Mouse (Mus musculus): ENCODE data around the gene Jarid2.
A peak's percentile ranks its signal among the peaks of the same experiment; 100 is the strongest.
"Not testable (repeated sequence)": the region's sequence is repeated elsewhere in the genome, so short reads cannot be mapped to it uniquely, and the experiment has no call there.

The Jarid2 gene

GRCm38 (mm10) chr13:44729424-44729971 lies at the start of gene Jarid2:
Jarid2 (plus strand) TSS chr13:44729474.
- DNase-seq (ENCODE audit: low spot score): peak; percentile 30

GRCm38 (mm10) chr13:44681051-44681450 lies 48.2 kb upstream of the Jarid2 start:
- DNase-seq (ENCODE audit: low spot score): no peak

- DNase-seq (ENCODE audit: low spot score): no peak
Observed at GRCm38 (mm10) chr13:44688140-44688539, 41.1 kb upstream of the Jarid2 start.

- DNase-seq (ENCODE audit: low spot score): no peak
Observed at GRCm38 (mm10) chr13:44697628-44698027, 31.6 kb upstream of the Jarid2 start.

GRCm38 (mm10) chr13:44704036-44704801 lies 25.1 kb upstream of the Jarid2 start:
- DNase-seq (ENCODE audit: low spot score): no peak

GRCm38 (mm10) chr13:44705031-44705742 lies 24.1 kb upstream of the Jarid2 start:
- no peak for DNase-seq (ENCODE audit: low spot score)

- DNase-seq (ENCODE audit: low spot score): no peak
Observed at GRCm38 (mm10) chr13:44705743-44706044, 23.6 kb upstream of the Jarid2 start.

GRCm38 (mm10) chr13:44706206-44706915 lies 22.9 kb upstream of the Jarid2 start:
- no peak for DNase-seq (ENCODE audit: low spot score)

- no peak for DNase-seq (ENCODE audit: low spot score)
Observed at GRCm38 (mm10) chr13:44707176-44707575, 22.1 kb upstream of the Jarid2 start.

- DNase-seq (ENCODE audit: low spot score): no peak
Observed at GRCm38 (mm10) chr13:44708336-44709017, 20.8 kb upstream of the Jarid2 start.

GRCm38 (mm10) chr13:44709747-44710480 lies 19.4 kb upstream of the Jarid2 start:
- no peak for DNase-seq (ENCODE audit: low spot score)

GRCm38 (mm10) chr13:44711062-44711461 lies 18.2 kb upstream of the Jarid2 start:
- no peak for DNase-seq (ENCODE audit: low spot score)

GRCm38 (mm10) chr13:44711882-44712281 lies 17.4 kb upstream of the Jarid2 start:
- DNase-seq (ENCODE audit: low spot score): no peak

- no peak for DNase-seq (ENCODE audit: low spot score)
Observed at GRCm38 (mm10) chr13:44715187-44715885, 13.9 kb upstream of the Jarid2 start.

GRCm38 (mm10) chr13:44717838-44718237 lies 11.4 kb upstream of the Jarid2 start:
- DNase-seq (ENCODE audit: low spot score): no peak

- not testable (repeated sequence) for DNase-seq (ENCODE audit: low spot score)
Observed at GRCm38 (mm10) chr13:44718465-44718864, 10.8 kb upstream of the Jarid2 start.

GRCm38 (mm10) chr13:44720094-44720493 lies 9.2 kb upstream of the Jarid2 start:
- DNase-seq (ENCODE audit: low spot score): no peak

GRCm38 (mm10) chr13:44721891-44722547 lies 7.3 kb upstream of the Jarid2 start:
- no peak for DNase-seq (ENCODE audit: low spot score)

- DNase-seq (ENCODE audit: low spot score): not testable (repeated sequence)
Observed at GRCm38 (mm10) chr13:44723522-44723921, 5.8 kb upstream of the Jarid2 start.
